Mouse (Mus musculus) gastrocnemius, postnatal 36 days (tissue): ENCODE measurements around the gene Mepe. TPM values are rescaled to one million over a fixed set of nuclear protein-coding genes. Genes with fewer than 3 reads are reported as not detected.
A peak's percentile ranks its signal among the peaks of the same experiment; 100 is the strongest.

Experiments used
- DNase-seq, 2 experiments: peaks; one replicate each; pipeline ENCODE4 v3.0.0; 2022
- intact Hi-C: fragments of 180-260 bp; cut with DNase I; formaldehyde crosslinking; loops from one replicate; pipeline ENCODE4 v1.15.1; 2025
- microRNA-seq, 2 experiments: library from miRNA; unstranded; fragments of <30 nt; microRNA quantifications; one replicate each; pipeline ENCODE4 v1.2.0; 2021
- total RNA-seq, 2 experiments: library from RNA; stranded (reverse); gene quantifications; 2 replicates each; pipeline ENCODE4 v1.2.3; 2021

Gene Mepe
- total RNA-seq, 2 experiments from 2014 or later, result not detected

DNA sequence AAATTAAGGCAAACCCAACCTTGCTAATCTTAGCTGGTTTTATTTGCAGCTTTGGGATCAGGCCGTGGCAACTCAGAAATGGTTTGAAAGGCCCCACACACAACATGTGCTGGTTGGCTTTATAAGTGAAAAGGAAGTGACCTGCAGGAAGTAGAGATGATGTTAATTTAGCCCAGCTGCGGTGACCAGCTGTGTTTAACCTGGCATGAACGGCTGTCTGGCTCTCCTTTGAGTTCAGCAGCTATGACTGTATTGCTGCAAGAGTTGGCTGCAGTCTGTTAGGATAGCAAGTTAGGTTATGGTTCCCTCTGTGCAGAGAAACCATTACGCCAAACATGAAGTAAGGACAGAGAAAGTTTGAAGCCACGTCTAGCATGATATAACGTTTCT lies 20.1 kb downstream of the Mepe start:
- intact Hi-C loops, result loop anchor here (2.0 kb wide), 1 partner anchor 90 kb away; the partner anchor contains the start of gene Spp1
- DNase-seq, result no peak

DNA sequence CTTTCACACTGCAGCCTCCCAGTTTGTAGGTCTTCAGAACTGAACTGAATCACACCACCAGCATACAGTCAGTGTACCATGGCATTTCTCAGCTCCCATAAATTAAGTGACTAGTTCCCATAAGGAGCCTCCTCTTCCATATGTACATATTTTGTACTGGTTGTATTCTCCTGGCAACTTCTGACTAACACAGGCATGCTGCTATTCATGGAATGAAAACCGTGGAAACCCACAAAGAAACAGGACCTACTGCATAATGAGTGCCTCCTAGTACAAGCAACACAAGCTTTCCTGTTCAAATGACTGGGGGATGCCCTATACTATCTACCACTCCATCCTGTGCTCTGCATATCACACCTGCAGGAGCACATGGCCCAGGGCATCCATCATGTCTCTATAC lies 25.9 kb downstream of the Mepe start:
- DNase-seq, result no peak
- intact Hi-C loops, result no loop called here

DNA sequence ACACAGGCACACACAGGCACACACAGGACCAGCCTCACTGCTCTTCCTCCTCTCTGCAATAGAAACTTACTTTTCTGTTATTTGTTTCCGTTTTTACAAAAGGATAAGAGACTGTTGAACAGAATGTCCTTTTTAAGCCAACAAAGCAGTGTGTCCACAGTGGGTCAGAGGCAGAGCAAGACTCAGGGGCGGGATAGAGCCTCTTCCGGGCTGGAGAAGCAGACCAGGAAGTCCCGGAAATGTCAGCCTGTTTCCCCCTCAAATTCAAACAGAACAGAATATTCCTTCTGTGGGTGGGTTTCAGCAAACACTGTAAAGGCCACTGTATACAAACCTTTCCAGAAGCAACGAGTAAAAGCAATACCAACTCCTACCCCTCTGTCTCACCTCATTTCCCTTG lies 26.7 kb downstream of the Mepe start:
- DNase-seq, result no peak
- intact Hi-C loops, result no loop called here

DNA sequence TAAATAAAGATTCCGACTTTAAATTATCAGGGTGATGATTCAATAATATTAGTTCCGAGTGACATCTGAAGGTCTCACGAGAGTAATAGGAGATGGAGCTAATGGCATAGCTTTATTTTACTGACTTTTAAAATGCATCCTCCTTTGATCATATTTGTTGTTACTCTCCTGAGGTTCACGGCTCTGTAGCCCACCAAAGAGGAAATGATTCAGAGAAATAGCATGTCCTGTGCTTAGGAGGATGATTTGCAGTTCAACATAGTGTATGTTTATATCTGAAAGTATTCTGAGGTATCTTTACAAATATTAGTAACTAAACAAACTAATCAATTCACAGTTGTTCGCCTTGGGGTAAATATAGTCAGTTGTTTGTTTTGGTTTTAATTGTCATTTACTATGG lies 32.4 kb downstream of the Mepe start:
- DNase-seq, result no peak
- intact Hi-C loops, result no loop called here

DNA sequence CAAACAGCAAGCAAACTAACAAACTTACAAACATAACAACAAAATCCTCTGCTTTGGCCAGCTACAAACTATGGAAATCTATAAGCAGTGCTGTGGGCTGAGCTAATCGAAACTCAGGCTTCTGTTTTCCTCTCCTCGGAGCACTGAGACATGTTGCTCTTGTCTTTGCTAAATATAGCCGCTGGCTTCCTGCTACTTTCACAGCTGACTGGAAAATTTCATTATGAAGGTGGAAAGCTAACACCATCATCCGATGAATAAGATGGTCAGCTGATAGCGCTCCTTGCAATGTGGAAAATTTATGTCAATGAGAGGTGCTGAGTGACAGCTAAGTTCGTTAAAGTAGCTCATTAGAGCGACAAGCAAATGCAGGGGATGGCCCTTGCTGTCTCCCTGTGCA lies 33.5 kb downstream of the Mepe start:
- DNase-seq, result peak in 1 of 2 experiments; percentile 6
- intact Hi-C loops, result no loop called here

DNA sequence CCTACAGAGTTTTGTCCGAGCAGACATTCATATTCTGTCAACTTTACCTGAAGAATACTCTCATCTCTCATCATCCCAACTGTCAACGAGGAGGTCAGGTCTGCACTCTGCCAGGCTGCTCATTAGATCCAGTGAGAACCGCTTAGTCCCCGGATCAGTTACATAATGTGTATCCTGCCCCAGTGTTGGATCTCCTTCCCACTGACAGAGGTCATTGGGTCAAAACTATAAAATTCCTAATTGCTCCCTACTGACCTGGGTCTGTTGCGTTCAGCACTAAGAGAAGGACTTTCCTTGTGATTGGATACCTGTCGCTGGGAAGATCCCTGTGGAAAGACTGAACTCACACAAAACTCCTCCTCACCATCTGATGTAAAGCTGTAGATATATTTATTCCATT lies 34.1 kb downstream of the Mepe start:
- no peak for DNase-seq
- intact Hi-C loops, result no loop called here

DNA sequence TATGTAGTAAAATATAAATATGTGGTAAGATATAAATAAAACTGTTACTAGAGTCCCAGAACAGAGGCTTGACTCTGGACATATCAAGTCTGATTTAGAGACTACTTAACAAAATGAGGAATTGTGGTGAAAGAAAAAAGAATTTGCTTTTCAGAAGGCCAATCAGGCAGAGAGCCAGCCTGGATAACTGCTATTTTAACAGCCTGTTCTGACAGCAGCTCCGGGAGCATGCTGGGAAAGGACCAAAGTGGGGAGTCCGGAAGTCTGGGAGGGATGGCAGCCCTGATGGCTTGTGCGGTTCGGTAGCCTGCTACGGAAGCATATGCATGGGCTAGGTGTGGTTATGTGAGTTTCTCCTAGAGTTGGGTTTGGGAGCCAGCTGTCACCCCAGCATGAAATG lies 45.5 kb downstream of the Mepe start:
- intact Hi-C loops, result no loop called here

DNA sequence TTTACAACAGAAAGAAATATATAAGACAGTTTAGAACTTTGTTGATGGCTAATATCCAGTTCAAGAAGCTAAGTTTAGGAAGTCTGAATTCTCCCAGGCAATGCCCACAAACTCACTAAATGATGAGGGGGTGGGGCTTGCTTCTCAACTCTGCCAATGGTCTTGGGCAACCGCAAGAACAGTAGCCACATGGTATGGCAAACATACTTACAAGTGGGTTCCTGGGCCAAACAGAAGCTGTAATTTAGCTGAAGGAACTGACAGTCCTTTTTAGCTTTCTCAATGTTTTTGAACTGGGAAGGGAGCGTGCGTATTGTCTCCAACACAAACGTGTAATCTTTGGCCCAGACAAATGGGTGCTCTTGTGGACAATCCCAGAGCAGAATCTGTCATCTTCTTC lies 46.2 kb downstream of the Mepe start:
- DNase-seq, result no peak
- intact Hi-C loops, result no loop called here

More for the DNA sequence above, 45.5 kb downstream of the Mepe start:
- no peak for DNase-seq

DNA sequence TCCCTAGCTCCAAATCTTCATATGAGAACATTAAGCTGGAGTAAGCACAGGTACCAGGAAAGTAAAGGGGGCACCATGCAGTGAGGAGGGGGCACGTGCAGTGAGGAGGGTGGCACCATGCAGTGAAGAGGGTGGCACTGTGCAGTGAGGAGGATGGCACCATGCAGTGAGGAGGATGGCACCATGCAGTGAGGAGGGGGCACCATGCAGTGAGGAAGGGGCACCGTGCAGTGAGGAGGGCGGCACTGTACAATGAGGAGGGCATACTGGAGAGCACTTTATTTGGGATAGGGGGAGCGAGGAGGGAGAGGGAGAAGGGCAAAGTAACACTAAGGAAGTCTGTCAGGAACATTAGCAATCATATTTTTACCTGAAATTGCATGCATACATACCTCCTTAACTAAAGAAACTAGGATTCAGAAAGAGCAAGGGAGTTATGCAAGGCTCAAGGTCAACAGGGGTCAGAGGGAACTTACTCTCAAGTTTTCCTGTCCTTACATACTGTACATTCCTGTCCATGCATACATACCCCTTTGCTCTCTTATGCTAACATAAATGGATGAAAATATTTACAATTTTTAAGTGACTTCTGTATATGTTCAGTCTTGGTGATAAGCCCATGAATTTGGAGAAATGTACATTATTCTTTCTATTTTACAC lies 48.6 kb downstream of the Mepe start:
- no peak for DNase-seq
- intact Hi-C loops, result no loop called here

DNA sequence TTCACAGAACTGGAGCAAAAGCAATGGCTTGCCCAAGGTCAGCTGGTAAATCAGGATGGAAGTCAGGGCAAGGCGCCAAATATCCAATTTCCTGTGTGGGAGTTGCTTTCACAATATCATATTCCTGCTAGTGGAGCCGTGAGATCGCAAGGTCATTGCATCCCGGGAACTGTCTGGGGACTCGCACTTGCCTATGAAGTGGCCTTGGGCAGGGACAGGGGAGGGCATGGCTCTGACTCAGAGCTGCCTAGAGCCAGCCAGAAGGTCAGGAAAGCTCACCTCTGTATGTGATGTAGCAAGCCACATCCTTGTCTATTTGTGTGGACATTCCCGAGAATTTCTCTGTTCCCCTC lies 49.2 kb downstream of the Mepe start:
- intact Hi-C loops, result no loop called here
- peak; percentile 11 to 15 for DNase-seq

DNA sequence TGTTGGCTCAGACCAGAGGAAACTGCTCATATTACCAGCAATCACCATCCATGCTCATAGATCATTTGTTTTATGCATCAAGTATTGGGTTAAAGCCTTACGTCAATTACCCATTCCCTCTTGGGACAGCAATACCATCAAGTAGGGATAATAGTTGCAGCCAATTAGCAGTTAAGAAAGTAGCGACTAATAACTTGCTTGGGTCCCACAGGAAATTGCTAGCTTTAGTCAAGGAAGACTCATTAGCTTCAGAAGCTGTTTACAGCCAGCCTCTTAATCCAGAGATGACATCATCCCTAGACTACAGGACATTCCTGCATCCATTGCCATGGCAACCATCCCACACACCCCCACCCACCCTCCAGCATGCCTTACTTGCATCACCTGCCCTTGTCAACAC lies 50.0 kb downstream of the Mepe start:
- intact Hi-C loops, result no loop called here
- no peak for DNase-seq

DNA sequence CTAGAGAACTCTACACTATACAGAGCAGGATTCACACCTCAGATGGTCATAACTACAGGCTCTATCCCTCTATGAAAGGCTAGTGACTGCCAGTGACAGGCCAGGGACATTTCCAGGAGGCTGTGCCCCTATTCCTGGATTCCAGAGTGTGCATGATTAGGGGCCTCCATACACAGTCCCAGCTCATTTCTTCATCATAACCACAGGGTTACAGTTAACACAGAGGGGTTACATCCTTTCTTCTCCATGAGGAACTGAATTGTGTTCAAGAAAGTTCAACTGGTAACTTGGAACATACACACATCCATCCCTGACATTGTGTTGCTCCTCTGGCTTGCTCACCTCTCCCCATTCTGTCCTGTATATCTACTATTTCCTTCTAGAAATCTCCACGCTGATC lies 51.8 kb downstream of the Mepe start:
- intact Hi-C loops, result no loop called here

DNA sequence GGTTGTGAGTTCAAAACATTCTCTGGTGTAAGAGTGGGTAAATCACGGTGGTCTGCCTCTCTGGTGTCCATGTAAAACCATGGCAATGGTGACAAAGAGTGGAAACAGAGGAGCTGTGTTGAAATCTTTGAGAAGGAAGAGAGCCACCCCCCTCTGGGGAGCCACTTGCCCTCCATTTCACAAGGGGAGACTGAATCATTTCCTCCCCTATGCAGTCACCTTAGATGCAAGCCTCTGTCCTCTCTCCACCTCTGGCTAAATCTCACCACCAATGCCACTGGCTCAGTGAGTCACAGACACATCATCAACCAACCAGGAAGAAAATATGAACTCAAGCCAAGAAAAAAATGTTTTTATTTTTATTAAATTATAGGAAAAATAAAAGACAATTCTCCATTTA lies 55.4 kb downstream of the Mepe start:
- intact Hi-C loops, result no loop called here
- DNase-seq, result no peak

More for the DNA sequence above, 51.8 kb downstream of the Mepe start:
- no peak for DNase-seq

DNA sequence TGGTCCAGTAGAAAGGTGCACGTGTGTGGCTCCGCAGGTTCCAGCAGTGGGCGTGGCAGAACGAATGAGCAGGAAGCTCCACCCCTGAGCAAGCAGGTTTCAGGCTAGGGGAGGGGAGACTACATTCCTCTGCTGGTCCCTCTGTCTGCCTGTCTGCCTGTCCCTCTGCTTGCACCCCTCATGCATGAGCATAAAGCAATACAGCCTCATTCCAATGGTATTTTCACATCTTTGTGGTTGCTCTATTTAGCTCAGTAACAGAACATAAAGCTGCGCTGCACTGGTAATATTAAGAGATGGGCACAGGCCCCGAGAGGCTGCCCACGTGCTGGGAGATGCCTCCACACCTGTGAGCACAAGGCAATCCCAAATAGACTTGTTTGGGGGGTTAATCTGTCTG lies 56.5 kb downstream of the Mepe start:
- intact Hi-C loops, result no loop called here
- no peak for DNase-seq

DNA sequence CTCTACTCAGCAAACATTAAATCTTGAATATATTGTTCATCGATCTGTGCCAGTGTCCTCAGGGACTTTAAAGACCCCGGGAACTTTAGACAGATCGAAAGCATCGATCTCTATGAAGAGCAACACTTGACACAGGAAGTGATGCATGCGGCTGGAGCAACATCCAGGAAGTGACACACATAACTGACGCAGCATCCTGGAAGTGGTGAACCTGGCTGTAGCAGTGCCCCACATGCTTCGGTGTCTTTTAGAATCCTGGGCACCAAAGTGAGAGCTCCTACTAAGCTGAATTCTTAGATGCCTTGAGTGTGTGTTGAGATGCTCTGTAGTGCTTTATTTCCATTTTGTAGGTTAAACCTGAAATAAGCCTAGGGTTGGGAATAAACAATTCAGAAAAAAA lies 59.4 kb downstream of the Mepe start:
- intact Hi-C loops, result no loop called here
- DNase-seq, result no peak

DNA sequence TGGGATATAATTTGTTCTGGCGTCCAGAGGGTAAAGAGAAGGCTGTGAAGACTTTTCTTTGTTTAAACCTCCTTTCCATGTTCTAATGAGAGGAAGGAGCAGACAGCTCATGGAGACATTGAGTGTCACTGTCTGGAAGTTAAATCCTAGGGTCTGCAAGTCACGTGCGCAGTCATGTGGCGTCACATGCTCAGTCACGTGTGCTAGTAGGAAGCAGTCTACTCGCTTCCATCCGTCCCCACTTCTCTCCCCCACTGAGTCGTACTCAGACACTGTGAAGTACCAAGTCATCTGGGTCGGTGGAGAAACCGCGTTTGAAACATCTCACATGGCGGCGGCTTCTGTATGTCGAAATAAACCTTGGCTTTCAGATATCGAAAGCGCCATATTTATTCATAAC lies 60.4 kb downstream of the Mepe start:
- DNase-seq, result no peak
- intact Hi-C loops, result no loop called here

DNA sequence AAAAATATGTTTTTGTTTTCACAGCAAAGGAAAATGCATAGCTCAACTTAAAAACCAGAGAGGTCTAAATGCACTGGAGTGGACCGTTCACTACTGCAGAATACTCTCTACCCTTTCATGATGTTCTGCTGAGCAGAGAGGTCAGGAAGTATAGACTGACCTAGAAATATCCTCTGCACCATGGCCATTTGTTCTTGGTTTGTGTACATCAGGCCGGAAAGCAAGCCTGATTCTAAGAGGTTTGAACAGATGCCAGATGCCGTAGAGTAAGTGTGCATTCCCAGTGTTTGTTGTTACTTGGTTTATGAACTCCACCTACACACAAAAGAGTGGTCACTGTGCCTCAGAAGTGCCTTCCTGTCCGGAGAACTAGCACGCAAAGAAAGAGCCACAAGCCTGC lies 61.8 kb downstream of the Mepe start:
- intact Hi-C loops, result no loop called here
- no peak for DNase-seq

Small RNA genes within 50 kb of the gene (microRNA-seq; reads per million reads assigned to microRNA genes)
- gene Gm23616, result 0 reads per million in 2 experiments

Other genes with a start within 250 kb of the Mepe start
- gene Gm17660, start 247.7 kb upstream of the Mepe start, total RNA-seq, result under 1 TPM in 1 of 2 experiments, not detected in 1; 0.56 TPM
- 100 to 1,000 TPM; 125 to 142 TPM for gene Sparcl1, start 211.6 kb upstream of the Mepe start, total RNA-seq
- not detected for gene Dspp, start 154.6 kb upstream of the Mepe start, total RNA-seq
- 1 to 10 TPM; 1.4 to 2.1 TPM for gene Dmp1, start 122.7 kb upstream of the Mepe start, total RNA-seq
- gene Ibsp, start 26.2 kb upstream of the Mepe start, total RNA-seq, result not detected
- gene Spp1, start 109.8 kb downstream of the Mepe start, total RNA-seq, result 1 to 10 TPM; 1.8 to 5.6 TPM
- 10 to 100 TPM; 11.1 to 12.2 TPM for gene Pkd2, start 134.1 kb downstream of the Mepe start, total RNA-seq
- 1 to 10 TPM; 3.2 to 4.7 TPM for gene BC005561, start 183.0 kb downstream of the Mepe start, total RNA-seq